Mouse (Mus musculus) midbrain, embryonic 10.5 days (tissue): ENCODE measurements around the gene Rapgef4. TPM values are rescaled to one million over a fixed set of nuclear protein-coding genes. Genes with fewer than 3 reads are reported as not detected.

Experiments
- DNase-seq: peaks from one replicate; pipeline ENCODE4 v3.0.0-alpha.2; 2017; ENCODE audit warnings: low spot score
- H3K27ac ChIP-seq: fragments of 300-500 bp; sonication (generic); replicated peaks from 2 replicates; pipeline ENCODE4 v1.5.1; 2016; ENCODE audit warnings: mild to moderate bottlenecking
- H3K27me3 ChIP-seq: fragments of 300-500 bp; sonication (generic); 2 replicates; pipeline ENCODE4 v1.6.1; 2016; ENCODE audit warnings: low read depth, mild to moderate bottlenecking; ENCODE audit not compliant: poor library complexity, severe bottlenecking
- H3K36me3 ChIP-seq: fragments of 300-500 bp; sonication (generic); 2 replicates; pipeline ENCODE4 v1.6.1; 2016; ENCODE audit warnings: mild to moderate bottlenecking, moderate library complexity
- H3K4me1 ChIP-seq: fragments of 300-500 bp; sonication (generic); 2 replicates; pipeline ENCODE4 v1.6.1; 2016
- H3K4me3 ChIP-seq: fragments of 300-500 bp; sonication (generic); 2 replicates; pipeline ENCODE4 v1.5.1; 2016; ENCODE audit warnings: mild to moderate bottlenecking, moderate library complexity
- H3K9me3 ChIP-seq: fragments of 300-500 bp; sonication (generic); replicated peaks from 2 replicates; pipeline ENCODE4 v1.6.1; 2016; ENCODE audit warnings: mild to moderate bottlenecking
- WGBS: fragments of 180-500 bp; shearing (Covaris S2); methylation state at CpG from one replicate; pipeline ENCODE4 v1.1.7; 2016; 5-methylcytosine and 5-hydroxymethylcytosine counted together
- polyA plus RNA-seq: library from polyadenylated mRNA; unstranded; fragments of >200 nt; fragmentation: Nextera tagmentation; extraction: Ambion mirVana; gene quantifications from 2 replicates; pipeline ENCODE4 v1.2.1, GENCODE M21; 2016

Rapgef4 gene
- polyA plus RNA-seq, 1 experiment from 2014 or later = 2.9 TPM

DNA sequence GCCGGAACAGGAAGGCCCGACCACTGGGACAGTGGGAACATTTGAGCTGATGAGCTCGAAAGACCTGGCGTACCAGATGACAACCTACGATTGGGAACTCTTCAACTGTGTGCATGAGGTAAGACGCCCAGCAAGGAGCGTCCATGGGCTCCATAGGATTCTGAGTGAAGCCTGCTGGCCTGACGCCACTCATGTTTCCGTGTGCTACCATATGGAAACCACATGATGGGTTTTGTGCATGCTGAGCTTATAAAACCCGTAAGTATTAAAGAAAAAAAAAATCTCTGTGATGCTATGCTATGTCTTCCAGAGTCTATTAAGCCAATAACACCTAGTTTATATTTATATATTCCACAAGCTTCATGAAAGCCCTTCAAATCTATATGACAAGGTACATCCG lies 253.0 kb downstream of the Rapgef4 start:
- Histone ChIP-seq H3K4me1 (peaks cover 10% of the 10 kb centered on the region; the same call in 1 of the 2 replicates), H3K27ac (no peak overlapping the region), H3K9me3 (no peaks in the 10 kb centered on the region), H3K4me3 (no peak overlapping the region), H3K36me3 (no peaks in the 10 kb centered on the region), H3K27me3 (0 out of 2 replicates have a peak, but pooled peaks cover 5% of the 10 kb centered on the region)
- 92% methylated on average over 11 of the region's 11 CpGs for WGBS
- DNase-seq = no peak

GRCm38 (mm10) chr2:72234943-72235342 lies 253.9 kb downstream of the Rapgef4 start:
- DNase-seq = peak; percentile 64
- Histone ChIP-seq H3K9me3 (no peaks in the 10 kb centered on the region), H3K27ac (no peak overlapping the region), H3K4me3 (no peak overlapping the region), H3K27me3 (0 out of 2 replicates have a peak, but pooled peaks cover 5% of the 10 kb centered on the region), H3K36me3 (no peaks in the 10 kb centered on the region), H3K4me1 (peaks cover 10% of the 10 kb centered on the region; the same call in 1 of the 2 replicates)
- 4% methylated on average over 3 of the region's 3 CpGs for WGBS

GRCm38 (mm10) chr2:72235361-72235901 lies 254.4 kb downstream of the Rapgef4 start:
- Histone ChIP-seq H3K9me3 (no peaks in the 10 kb centered on the region), H3K27ac (no peak overlapping the region), H3K27me3 (0 out of 2 replicates have a peak, but pooled peaks cover 5% of the 10 kb centered on the region), H3K4me3 (no peak overlapping the region), H3K36me3 (no peaks in the 10 kb centered on the region), H3K4me1 (peaks cover 10% of the 10 kb centered on the region; the same call in 1 of the 2 replicates)
- no peak for DNase-seq
- WGBS = 64% methylated on average over 12 of the region's 12 CpGs

DNA sequence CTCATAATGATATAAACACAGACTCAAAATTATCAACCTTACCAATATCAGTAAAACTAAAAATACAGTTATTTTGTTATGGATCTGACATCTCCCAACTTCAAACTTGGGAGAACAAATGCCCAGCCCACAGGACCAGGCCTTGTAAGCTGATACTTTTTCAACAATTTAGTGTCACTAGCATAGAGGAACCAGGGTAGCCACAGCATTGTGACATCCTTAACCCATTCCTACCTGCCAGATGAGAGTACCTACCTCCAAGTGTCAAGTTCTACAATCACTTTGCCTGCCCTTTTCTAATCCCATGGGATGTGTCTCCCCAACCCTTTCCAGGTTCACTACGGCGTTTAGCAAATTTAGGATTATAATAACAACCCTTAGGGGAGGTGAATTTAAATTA lies 257.4 kb downstream of the Rapgef4 start:
- H3K4me1 ChIP-seq = peaks cover 29% of the 10 kb centered on the region
- H3K27ac ChIP-seq = no peak overlapping the region
- H3K27me3 ChIP-seq = peaks cover 5% of the 10 kb centered on the region; the same call in 1 of the 2 replicates
- no peaks in the 10 kb centered on the region for H3K9me3 ChIP-seq
- no peaks in the 10 kb centered on the region for H3K36me3 ChIP-seq
- H3K4me3 ChIP-seq = no peak overlapping the region
- WGBS = 91% methylated on average over 2 of the region's 2 CpGs
- no peak for DNase-seq

DNA sequence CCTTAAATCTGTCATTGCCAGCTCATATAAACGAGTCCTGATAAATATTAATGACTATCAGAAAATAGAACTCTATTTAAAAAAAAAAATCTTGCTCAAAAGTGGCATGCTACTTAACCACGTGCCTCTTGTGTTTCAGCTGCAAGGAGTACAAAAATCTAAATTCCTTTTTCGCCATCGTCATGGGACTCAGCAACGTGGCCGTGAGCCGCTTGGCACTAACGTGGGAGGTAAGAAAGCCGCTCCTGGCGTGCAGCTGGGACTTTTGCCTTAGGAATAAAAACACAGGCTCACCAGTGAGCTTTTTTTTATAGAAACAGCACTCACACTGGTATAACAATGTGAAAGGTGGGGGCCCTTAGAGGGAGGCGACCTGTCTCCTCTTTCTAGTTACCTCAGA lies 257.9 kb downstream of the Rapgef4 start:
- Histone ChIP-seq H3K36me3 (no peaks in the 10 kb centered on the region), H3K4me1 (peaks cover 32% of the 10 kb centered on the region), H3K4me3 (no peak overlapping the region), H3K27me3 (peaks cover 1% of the 10 kb centered on the region; the same call in 1 of the 2 replicates), H3K27ac (no peak overlapping the region), H3K9me3 (no peaks in the 10 kb centered on the region)
- WGBS = 86% methylated on average over 11 of the region's 11 CpGs
- DNase-seq = no peak

- no peak for DNase-seq
- H3K27me3 ChIP-seq = no peaks in the 10 kb centered on the region; the same call in 1 of the 2 replicates
- H3K4me1 ChIP-seq = peaks cover 32% of the 10 kb centered on the region
- WGBS = 90% methylated on average over 8 of the region's 8 CpGs
- H3K36me3 ChIP-seq = no peaks in the 10 kb centered on the region
- H3K27ac ChIP-seq = no peak overlapping the region
- no peaks in the 10 kb centered on the region for H3K9me3 ChIP-seq
- no peak overlapping the region for H3K4me3 ChIP-seq
Observed at GRCm38 (mm10) chr2:72239456-72239855, 258.4 kb downstream of the Rapgef4 start.

- H3K4me1 ChIP-seq = peaks cover 29% of the 10 kb centered on the region
- H3K36me3 ChIP-seq = no peaks in the 10 kb centered on the region
- no peaks in the 10 kb centered on the region for H3K9me3 ChIP-seq
- 76% methylated on average over 7 of the region's 7 CpGs for WGBS
- no peak overlapping the region for H3K27ac ChIP-seq
- no peak for DNase-seq
- H3K27me3 ChIP-seq = no peaks in the 10 kb centered on the region; the same call in 1 of the 2 replicates
- no peak overlapping the region for H3K4me3 ChIP-seq
Observed at GRCm38 (mm10) chr2:72239993-72240392, 259.0 kb downstream of the Rapgef4 start.

DNA sequence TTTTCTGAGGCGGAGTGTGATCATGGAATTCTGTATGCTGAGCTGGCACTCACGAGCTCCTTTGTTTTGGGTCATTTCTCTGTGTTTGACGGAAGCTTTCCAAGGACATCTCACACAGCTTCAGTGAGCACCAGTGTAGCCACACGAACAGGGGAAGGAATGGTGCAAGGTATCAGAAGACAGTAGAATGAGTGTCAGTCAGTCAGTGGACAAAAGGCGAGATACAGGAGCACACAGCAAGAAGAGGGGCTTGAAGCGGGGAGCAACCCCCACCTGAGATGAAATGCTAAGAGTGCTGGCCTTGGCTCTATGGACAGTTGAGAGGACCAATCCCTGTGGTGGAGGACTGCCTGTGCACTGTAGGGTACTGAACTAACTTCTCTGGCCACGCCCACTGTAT lies 259.7 kb downstream of the Rapgef4 start:
- peaks cover 23% of the 10 kb centered on the region for H3K4me1 ChIP-seq
- no peaks in the 10 kb centered on the region; the same call in 1 of the 2 replicates for H3K27me3 ChIP-seq
- WGBS = 84% methylated on average over 7 of the region's 7 CpGs
- H3K4me3 ChIP-seq = no peak overlapping the region
- no peaks in the 10 kb centered on the region for H3K9me3 ChIP-seq
- no peak overlapping the region for H3K27ac ChIP-seq
- no peaks in the 10 kb centered on the region for H3K36me3 ChIP-seq
- DNase-seq = no peak

- H3K27ac ChIP-seq = no peak overlapping the region
- no peaks in the 10 kb centered on the region for H3K36me3 ChIP-seq
- no peaks in the 10 kb centered on the region for H3K9me3 ChIP-seq
- H3K4me3 ChIP-seq = 0 out of 2 replicates have a peak overlapping the region, but pooled peaks have one; percentile 26
- peaks cover 22% of the 10 kb centered on the region for H3K4me1 ChIP-seq
- WGBS = 56% methylated on average over 14 of the region's 14 CpGs
- no peaks in the 10 kb centered on the region; the same call in 1 of the 2 replicates for H3K27me3 ChIP-seq
- no peak for DNase-seq
Observed at GRCm38 (mm10) chr2:72241714-72242472, 260.9 kb downstream of the Rapgef4 start.

DNA sequence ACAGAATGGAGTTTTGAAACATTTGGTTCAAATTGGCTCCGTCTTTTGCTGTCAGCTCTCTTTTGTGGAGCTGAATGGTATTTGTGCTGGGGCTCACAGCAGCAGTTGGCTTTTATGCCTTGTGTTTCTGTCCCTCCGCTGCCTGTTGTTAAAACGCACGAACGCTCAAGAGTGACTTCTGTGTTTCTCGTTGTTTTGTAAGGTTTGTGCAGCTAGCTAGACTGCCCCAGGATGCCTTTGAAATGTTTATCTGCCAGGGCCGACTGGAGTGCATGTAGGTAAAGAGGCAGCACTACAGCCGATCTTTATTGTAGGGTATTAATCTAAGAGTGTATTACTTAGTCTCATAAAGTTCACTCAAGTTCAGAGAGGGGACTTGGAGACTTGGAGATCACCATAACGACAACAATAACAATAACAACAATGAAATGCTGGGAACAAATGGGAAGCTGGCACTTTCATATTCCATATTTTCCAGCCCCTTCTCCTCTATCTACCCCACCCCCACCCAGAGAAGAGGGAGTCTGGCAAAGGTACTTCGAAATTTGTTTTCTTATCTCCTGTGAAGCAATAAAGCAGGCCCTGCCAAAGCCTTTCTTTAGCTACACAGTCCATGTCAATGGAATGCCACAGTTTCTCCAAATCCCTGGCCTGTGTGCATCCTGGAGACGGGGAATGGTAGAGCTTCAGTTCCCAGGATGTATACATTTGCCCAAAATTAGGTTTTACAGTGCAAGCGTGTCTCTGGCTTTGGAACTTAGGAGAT lies 262.1 kb downstream of the Rapgef4 start:
- DNase-seq = no peak
- no peaks in the 10 kb centered on the region; the same call in 1 of the 2 replicates for H3K27me3 ChIP-seq
- no peak overlapping the region; the same call in 1 of the 2 replicates for H3K27ac ChIP-seq
- H3K4me3 ChIP-seq = no peak overlapping the region
- peaks cover 22% of the 10 kb centered on the region for H3K4me1 ChIP-seq
- 50% methylated on average over 12 of the region's 12 CpGs for WGBS
- H3K36me3 ChIP-seq = no peaks in the 10 kb centered on the region
- no peaks in the 10 kb centered on the region for H3K9me3 ChIP-seq

- H3K4me1 ChIP-seq = peaks cover 22% of the 10 kb centered on the region
- H3K27me3 ChIP-seq = no peaks in the 10 kb centered on the region; the same call in 1 of the 2 replicates
- no peak overlapping the region for H3K4me3 ChIP-seq
- H3K36me3 ChIP-seq = no peaks in the 10 kb centered on the region
- H3K27ac ChIP-seq = no peak overlapping the region
- WGBS = 91% methylated on average over 4 of the region's 4 CpGs
- H3K9me3 ChIP-seq = no peaks in the 10 kb centered on the region
- no peak for DNase-seq
Observed at GRCm38 (mm10) chr2:72245631-72246030, 264.6 kb downstream of the Rapgef4 start.

DNA sequence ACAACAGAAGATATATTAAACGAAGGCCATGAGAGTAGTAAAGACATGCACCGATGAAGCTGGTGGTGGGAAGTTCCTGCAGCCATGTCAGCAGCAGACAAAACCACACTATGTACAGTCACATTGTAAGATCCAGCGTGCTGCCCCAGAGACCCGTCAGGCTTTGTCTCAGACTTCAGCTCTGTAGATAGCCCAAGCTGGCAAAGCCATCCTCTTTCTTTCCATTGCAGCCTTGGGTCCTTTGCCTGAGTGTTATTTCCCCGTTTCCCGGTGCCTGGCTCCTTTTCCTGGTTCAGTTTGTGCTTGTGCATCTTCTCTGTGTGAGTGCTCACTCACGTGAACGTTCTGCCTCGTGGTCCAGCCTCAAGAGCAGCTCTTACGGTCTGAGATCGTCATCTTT lies 265.3 kb downstream of the Rapgef4 start:
- Histone ChIP-seq H3K27me3 (no peaks in the 10 kb centered on the region), H3K4me1 (peaks cover 22% of the 10 kb centered on the region), H3K36me3 (no peaks in the 10 kb centered on the region), H3K9me3 (no peaks in the 10 kb centered on the region), H3K4me3 (no peak overlapping the region), H3K27ac (no peak overlapping the region)
- 87% methylated on average over 11 of the region's 11 CpGs for WGBS
- no peak for DNase-seq
